Mouse (Mus musculus) brain, embryonic 14.5 days (tissue): ENCODE results near the gene D230025D16Rik. TPM values are rescaled to one million over a fixed set of nuclear protein-coding genes. Genes with fewer than 3 reads are reported as not detected.
A peak's percentile ranks its signal among the peaks of the same experiment; 100 is the strongest.

Source experiments
- DNase-seq: peaks from one replicate; pipeline ENCODE4 v3.0.0-alpha.2; 2011; ENCODE audit warnings: low read depth
- CTCF ChIP-seq: fragments of 200-500 bp; IDR thresholded peaks from 2 replicates; pipeline ENCODE4 v1.5.1; 2012; ENCODE audit warnings: inconsistent platforms, mild to moderate bottlenecking, moderate library complexity, borderline replicate concordance; ENCODE audit not compliant: insufficient read depth, insufficient read length; ENCODE audit errors: extremely low read depth
- POLR2A ChIP-seq: fragments of 200-500 bp; IDR thresholded peaks from 2 replicates; pipeline ENCODE4 v1.6.1; 2012; ENCODE audit warnings: mild to moderate bottlenecking, inconsistent platforms, borderline replicate concordance; ENCODE audit not compliant: poor library complexity, insufficient read depth, insufficient read length, severe bottlenecking; ENCODE audit errors: extremely low read depth
- polyA plus RNA-seq: library from polyadenylated mRNA; depleted of rRNA; stranded (reverse); fragments of >200 nt; gene quantifications from 2 replicates; pipeline ENCODE4 v1.2.3, GENCODE M21; 2012

The D230025D16Rik gene
- polyA plus RNA-seq, 1 experiment: 33.4 TPM

GRCm38 (mm10) chr8:105264024-105264982, 39.4 kb downstream of the D230025D16Rik start, which contains the start of the genes Tradd and Fbxl8:
Gene Tradd (minus strand): TSS chr8:105264609.
Gene Fbxl8 (plus strand): TSS chr8:105264648.
- TF ChIP-seq POLR2A: no peak
- DNase-seq: peak; percentile 58

- no peak for TF ChIP-seq POLR2A
- no peak for TF ChIP-seq CTCF
- no peak for DNase-seq
Measured at GRCm38 (mm10) chr8:105265128-105265527, 40.2 kb downstream of the D230025D16Rik start.

GRCm38 (mm10) chr8:105266775-105267174, 41.8 kb downstream of the D230025D16Rik start:
- TF ChIP-seq POLR2A (no peak), CTCF (no peak)
- no peak for DNase-seq

- peak; percentile 96 for DNase-seq
- TF ChIP-seq POLR2A (0 out of 2 replicates have a peak, but pooled peaks have one; percentile 6), CTCF (no peak)
Measured at GRCm38 (mm10) chr8:105268342-105269074, 43.6 kb downstream of the D230025D16Rik start.

GRCm38 (mm10) chr8:105269075-105269458, 44.1 kb downstream of the D230025D16Rik start:
- no peak for TF ChIP-seq POLR2A
- no peak for TF ChIP-seq CTCF
- DNase-seq: no peak

GRCm38 (mm10) chr8:105269461-105269947, 44.6 kb downstream of the D230025D16Rik start, which contains the start of gene Hsf4:
Gene Hsf4 (plus strand): TSS chr8:105269801.
- DNase-seq: no peak
- TF ChIP-seq CTCF: no peak
- TF ChIP-seq POLR2A: no peak

- no peak for DNase-seq
Measured at GRCm38 (mm10) chr8:105270101-105270915, 45.4 kb downstream of the D230025D16Rik start.

GRCm38 (mm10) chr8:105270916-105271186, 45.9 kb downstream of the D230025D16Rik start:
- no peak for TF ChIP-seq CTCF
- no peak for TF ChIP-seq POLR2A
- no peak for DNase-seq

More at GRCm38 (mm10) chr8:105270101-105270915, 45.4 kb downstream of the D230025D16Rik start:
- no peak for TF ChIP-seq POLR2A
- no peak for TF ChIP-seq CTCF

- TF ChIP-seq POLR2A: no peak
- TF ChIP-seq CTCF: no peak
- no peak for DNase-seq
Measured at GRCm38 (mm10) chr8:105275387-105275786, 50.4 kb downstream of the D230025D16Rik start.

GRCm38 (mm10) chr8:105275840-105276239, 50.9 kb downstream of the D230025D16Rik start, which contains the start of gene Nol3:
Gene Nol3 (plus strand): TSS chr8:105276140.
- TF ChIP-seq POLR2A (no peak), CTCF (no peak)
- DNase-seq: no peak
